Mouse (Mus musculus): ENCODE results near the gene Ick. TPM values are rescaled to one million over a fixed set of nuclear protein-coding genes. Genes with fewer than 3 reads are reported as not detected.
A peak's percentile ranks its signal among the peaks of the same experiment; 100 is the strongest.
"Not testable (repeated sequence)": the region's sequence is repeated elsewhere in the genome, so short reads cannot be mapped to it uniquely, and the experiment has no call there.

Gene Ick
- 34.6 and 38.9 TPM in 2 replicates for polyA plus RNA-seq (2014; fragmentation: Nextera tagmentation; extraction: Ambion mirVana)

DNA sequence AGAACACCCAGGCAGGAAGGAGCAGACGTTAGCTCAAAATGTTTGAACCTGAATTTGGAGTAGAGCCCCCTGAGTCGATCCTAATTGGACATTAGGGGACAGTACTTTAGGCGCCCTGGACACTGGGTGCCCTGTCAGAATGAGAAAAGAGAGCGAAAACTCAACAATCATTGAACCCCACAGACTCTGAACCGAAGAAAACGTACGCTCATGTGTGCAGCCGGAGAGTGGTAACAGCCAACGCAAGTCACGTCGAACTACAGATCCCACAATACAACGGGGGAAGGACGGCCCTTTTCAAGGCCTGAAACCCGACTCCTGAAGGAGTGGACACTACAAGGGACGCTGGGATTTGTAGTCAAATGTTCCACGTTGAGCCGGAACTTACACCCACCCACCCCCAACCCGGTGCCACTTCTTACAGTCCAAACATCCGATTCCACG lies at the start of gene Ick, which contains the start of gene Fbxo9:
TSS of gene Ick (plus strand) at position 397 of the 444 bp plus-strand sequence.
TSS of gene Fbxo9 (minus strand) at position 270 of the 444 bp plus-strand sequence.
- ATAC-seq (ENCODE audit: low FRiP score): peak; percentile 94
- Histone ChIP-seq H3K36me3 (replicated peaks; ENCODE audit: control insufficient read depth, insufficient read depth) (no peaks in the 10 kb centered on the region), H3K27ac (peak within 1 kb of the TSS; percentile 89), H3K9ac (peak within 1 kb of the TSS; percentile 82), H3K27me3 (ENCODE audit: control insufficient read depth, insufficient read depth, low read length) (no peaks in the 10 kb centered on the region), H3K9me3 (ENCODE audit: control insufficient read depth, low read length) (no peaks in the 10 kb centered on the region), H3K4me2 (replicated peaks) (peak within 1 kb of the TSS; percentile 72), H3K4me1 (replicated peaks; ENCODE audit: control insufficient read depth, insufficient read depth, low read length) (peaks cover 6% of the 10 kb centered on the region), H3K4me3 (replicated peaks; ENCODE audit: low read length) (peak within 1 kb of the TSS; percentile 71)
- WGBS: under 1% methylated on average over 20 of the region's 20 CpGs
- DNase-seq (ENCODE audit: low spot score): peak; percentile 93

DNA sequence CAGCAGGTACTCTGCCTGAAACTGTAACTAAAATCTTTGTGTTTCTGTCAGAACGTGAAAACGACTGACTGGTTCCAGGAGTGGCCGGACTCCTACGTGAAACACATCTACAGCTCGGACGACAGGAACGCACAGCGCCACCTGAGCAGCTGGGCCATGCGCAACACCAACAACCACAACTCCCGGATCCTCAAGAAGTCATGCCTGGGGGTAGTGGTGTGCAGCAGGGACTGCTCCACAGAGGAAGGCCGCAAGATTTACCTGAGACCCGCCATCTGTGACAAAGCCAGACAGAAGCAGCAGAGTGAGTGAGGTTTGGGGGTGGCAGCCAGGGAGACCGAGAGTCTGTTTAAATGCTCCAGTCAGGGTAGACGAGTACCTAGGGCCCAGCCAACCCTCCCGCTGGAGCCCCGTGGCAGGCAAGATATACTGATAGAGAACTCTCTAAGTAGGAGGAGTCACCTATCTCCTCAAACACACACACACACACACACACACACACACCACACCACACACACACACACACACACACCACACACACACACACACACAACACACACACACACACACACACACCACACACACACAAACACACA lies 49.4 kb upstream of the Ick start:
- Histone ChIP-seq H3K4me1 (replicated peaks; ENCODE audit: control insufficient read depth, insufficient read depth, low read length) (no peaks in the 10 kb centered on the region), H3K36me3 (replicated peaks; ENCODE audit: control insufficient read depth, insufficient read depth) (no peaks in the 10 kb centered on the region), H3K4me3 (replicated peaks; ENCODE audit: low read length) (no peak overlapping the region), H3K9me3 (ENCODE audit: control insufficient read depth, low read length) (no peaks in the 10 kb centered on the region), H3K27ac (no peak overlapping the region), H3K4me2 (replicated peaks) (no peak overlapping the region), H3K27me3 (ENCODE audit: control insufficient read depth, insufficient read depth, low read length) (no peaks in the 10 kb centered on the region), H3K9ac (no peak overlapping the region)
- ATAC-seq (ENCODE audit: low FRiP score) (no peak), DNase-seq (ENCODE audit: low spot score) (no peak)
- WGBS: 88% methylated on average over 16 of the region's 16 CpGs

DNA sequence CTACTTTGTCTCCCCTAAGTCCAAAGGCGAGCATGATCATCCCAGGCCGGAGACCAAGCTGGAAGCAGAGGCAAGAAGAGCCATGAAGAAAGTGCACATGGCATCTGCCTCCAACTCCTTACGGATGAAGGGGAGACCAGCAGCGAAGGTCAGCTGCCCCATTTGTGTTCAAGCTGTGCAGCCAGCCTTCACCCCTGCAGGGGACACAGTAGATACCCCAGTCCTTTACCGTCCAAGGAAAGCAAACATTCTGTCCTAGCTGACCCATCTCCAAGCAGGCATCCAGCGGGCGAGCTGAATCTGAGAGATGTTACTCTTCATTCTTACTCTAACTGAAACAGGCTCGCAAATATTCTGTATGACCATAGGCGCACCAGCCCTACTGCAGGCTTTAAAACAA lies 46.6 kb upstream of the Ick start:
- Histone ChIP-seq H3K4me1 (replicated peaks; ENCODE audit: control insufficient read depth, insufficient read depth, low read length) (no peaks in the 10 kb centered on the region), H3K4me3 (replicated peaks; ENCODE audit: low read length) (no peak overlapping the region), H3K4me2 (replicated peaks) (no peak overlapping the region), H3K27ac (no peak overlapping the region), H3K36me3 (replicated peaks; ENCODE audit: control insufficient read depth, insufficient read depth) (no peaks in the 10 kb centered on the region), H3K27me3 (ENCODE audit: control insufficient read depth, insufficient read depth, low read length) (no peaks in the 10 kb centered on the region), H3K9ac (no peak overlapping the region), H3K9me3 (ENCODE audit: control insufficient read depth, low read length) (no peaks in the 10 kb centered on the region)
- ATAC-seq (ENCODE audit: low FRiP score) (no peak), DNase-seq (ENCODE audit: low spot score) (no peak)
- WGBS: 82% methylated on average over 9 of the region's 9 CpGs

DNA sequence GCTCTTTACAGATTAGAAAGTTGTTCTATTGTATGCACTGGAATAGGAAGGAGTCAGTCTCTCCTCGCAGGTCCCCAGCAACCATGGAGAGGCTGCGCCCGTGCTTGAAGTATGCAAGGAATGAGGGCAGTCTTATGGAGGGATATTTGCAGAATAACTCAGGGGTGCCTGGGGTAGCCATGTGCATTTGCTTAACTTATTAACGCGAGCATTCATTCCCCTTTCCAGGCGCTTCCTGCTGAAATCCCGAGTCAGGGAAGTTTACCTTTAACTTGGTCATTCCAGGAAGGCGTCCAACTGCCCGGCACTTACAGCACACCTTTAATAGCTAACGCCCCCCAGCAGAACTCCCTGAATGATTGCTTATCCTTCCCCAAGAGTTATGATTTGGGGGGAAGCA lies 44.9 kb upstream of the Ick start:
- no peak overlapping the region for H3K4me3 ChIP-seq (replicated peaks; ENCODE audit: low read length)
- H3K4me1 ChIP-seq (replicated peaks; ENCODE audit: control insufficient read depth, insufficient read depth, low read length): no peaks in the 10 kb centered on the region
- H3K4me2 ChIP-seq (replicated peaks): no peak overlapping the region
- no peak for DNase-seq (ENCODE audit: low spot score)
- H3K9me3 ChIP-seq (ENCODE audit: control insufficient read depth, low read length): no peaks in the 10 kb centered on the region
- no peak overlapping the region for H3K27ac ChIP-seq
- no peaks in the 10 kb centered on the region for H3K36me3 ChIP-seq (replicated peaks; ENCODE audit: control insufficient read depth, insufficient read depth)
- no peak for ATAC-seq (ENCODE audit: low FRiP score)
- no peaks in the 10 kb centered on the region for H3K27me3 ChIP-seq (ENCODE audit: control insufficient read depth, insufficient read depth, low read length)
- WGBS: 78% methylated on average over 10 of the region's 10 CpGs
- no peak overlapping the region for H3K9ac ChIP-seq

DNA sequence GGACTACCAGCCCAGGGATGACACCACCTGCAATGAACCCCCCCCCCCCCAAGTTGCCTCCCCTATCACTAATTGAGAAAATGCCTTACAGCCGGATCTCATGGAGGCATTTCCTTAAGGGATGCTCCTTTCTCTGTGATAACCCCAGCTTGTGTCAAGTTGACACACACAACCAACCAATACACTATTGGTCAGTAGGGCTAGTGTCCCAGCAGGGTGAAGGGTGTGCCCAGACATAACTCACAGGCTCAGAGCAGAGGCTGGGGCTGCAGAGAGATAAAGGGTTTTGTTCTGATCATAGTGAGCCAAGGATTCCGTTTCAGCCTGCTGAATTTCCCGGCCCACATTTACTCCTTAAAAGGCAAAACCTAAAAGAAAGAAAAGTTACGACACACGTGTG lies 38.5 kb upstream of the Ick start:
- no peak overlapping the region for H3K4me2 ChIP-seq (replicated peaks)
- DNase-seq (ENCODE audit: low spot score) (no peak), ATAC-seq (ENCODE audit: low FRiP score) (no peak)
- no peaks in the 10 kb centered on the region for H3K9me3 ChIP-seq (ENCODE audit: control insufficient read depth, low read length)
- no peaks in the 10 kb centered on the region for H3K4me1 ChIP-seq (replicated peaks; ENCODE audit: control insufficient read depth, insufficient read depth, low read length)
- H3K27ac ChIP-seq: no peak overlapping the region
- H3K9ac ChIP-seq: no peak overlapping the region
- H3K4me3 ChIP-seq (replicated peaks; ENCODE audit: low read length): no peak overlapping the region
- H3K27me3 ChIP-seq (ENCODE audit: control insufficient read depth, insufficient read depth, low read length): no peaks in the 10 kb centered on the region
- 89% methylated on average over 5 of the region's 5 CpGs for whole genome bisulfite sequencing
- no peaks in the 10 kb centered on the region for H3K36me3 ChIP-seq (replicated peaks; ENCODE audit: control insufficient read depth, insufficient read depth)

DNA sequence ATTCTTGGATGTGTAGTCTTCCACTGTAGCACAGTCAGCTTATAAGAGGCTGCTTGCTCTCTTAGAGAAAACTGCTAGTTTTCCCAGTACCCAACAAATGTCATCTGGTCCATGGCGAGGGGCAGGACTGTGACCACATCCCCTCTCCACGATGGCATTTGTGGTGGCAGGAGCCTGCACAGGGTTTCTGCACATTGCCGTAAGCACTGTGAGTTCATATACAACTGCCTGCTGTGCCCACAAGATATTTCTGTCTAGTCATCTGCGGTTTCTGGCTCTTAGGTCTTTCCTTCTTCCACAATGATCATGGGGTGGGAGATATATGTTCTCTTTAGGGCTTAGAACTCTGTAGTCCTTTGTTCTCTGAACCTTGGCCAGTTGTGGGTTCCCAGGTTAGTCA lies 37.4 kb upstream of the Ick start:
- ATAC-seq (ENCODE audit: low FRiP score) (no peak), DNase-seq (ENCODE audit: low spot score) (no peak)
- Histone ChIP-seq H3K27ac (no peak overlapping the region), H3K4me1 (replicated peaks; ENCODE audit: control insufficient read depth, insufficient read depth, low read length) (no peaks in the 10 kb centered on the region), H3K9ac (no peak overlapping the region), H3K4me3 (replicated peaks; ENCODE audit: low read length) (no peak overlapping the region), H3K4me2 (replicated peaks) (no peak overlapping the region), H3K36me3 (replicated peaks; ENCODE audit: control insufficient read depth, insufficient read depth) (no peaks in the 10 kb centered on the region), H3K27me3 (ENCODE audit: control insufficient read depth, insufficient read depth, low read length) (no peaks in the 10 kb centered on the region), H3K9me3 (ENCODE audit: control insufficient read depth, low read length) (no peaks in the 10 kb centered on the region)
- WGBS: 92% methylated on average over 4 of the region's 4 CpGs

DNA sequence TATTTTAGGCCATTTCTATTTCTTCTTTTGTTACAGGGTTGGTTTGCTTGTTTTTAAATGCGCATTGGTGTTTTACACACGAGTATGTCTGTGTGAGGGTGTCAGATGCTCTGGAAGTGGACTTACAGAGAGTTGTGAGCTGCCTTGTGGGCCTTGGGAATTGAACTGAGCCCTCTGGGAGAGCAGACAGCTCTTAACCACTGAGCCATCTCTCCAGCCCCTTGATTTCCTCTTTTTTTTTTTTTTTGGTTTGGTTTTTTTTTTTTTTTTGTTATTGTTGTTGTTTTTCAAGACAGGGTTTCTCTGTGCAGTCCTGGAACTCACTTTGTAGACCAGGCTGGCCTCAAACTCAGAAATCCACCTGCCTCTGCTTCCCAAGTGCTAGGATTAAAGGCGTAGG lies 35.7 kb upstream of the Ick start:
- DNase-seq (ENCODE audit: low spot score); H3K36me3 ChIP-seq (replicated peaks; ENCODE audit: control insufficient read depth, insufficient read depth); H3K9ac ChIP-seq; H3K4me3 ChIP-seq (replicated peaks; ENCODE audit: low read length); H3K4me2 ChIP-seq (replicated peaks); H3K4me1 ChIP-seq (replicated peaks; ENCODE audit: control insufficient read depth, insufficient read depth, low read length); ATAC-seq (ENCODE audit: low FRiP score); H3K27ac ChIP-seq; H3K9me3 ChIP-seq (ENCODE audit: control insufficient read depth, low read length); H3K27me3 ChIP-seq (ENCODE audit: control insufficient read depth, insufficient read depth, low read length): not testable (repeated sequence)
- 94% methylated on average over 3 of the region's 3 CpGs for whole genome bisulfite sequencing

DNA sequence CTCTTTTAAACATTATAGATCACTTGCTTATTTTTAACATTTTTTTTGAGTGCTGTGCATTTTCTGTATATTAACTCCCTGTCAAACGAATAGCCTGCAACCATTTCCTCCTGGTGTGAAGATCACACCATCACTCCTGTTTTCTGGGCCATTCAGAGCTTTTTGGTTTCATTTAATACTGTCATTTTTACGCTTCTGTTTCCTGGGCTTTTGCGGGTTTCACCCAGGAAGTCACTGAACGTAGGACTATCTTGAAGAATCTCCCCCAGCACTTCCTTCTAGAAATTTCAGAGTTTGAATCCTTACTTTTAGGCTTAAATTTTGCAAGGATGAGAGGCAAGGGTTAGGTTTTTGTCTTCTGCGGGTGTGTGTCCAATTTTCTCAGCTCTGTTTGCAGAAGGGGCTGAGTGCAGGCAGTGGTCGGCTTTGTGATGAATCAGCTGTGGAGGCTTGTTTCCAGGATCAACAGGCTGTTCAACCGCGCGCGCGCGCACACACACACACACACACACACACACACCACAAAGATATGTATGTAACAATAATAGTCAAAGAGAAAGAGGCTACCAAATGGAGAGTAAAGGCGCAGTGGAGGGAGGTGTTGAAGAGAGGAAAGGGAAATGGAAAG lies 35.2 kb upstream of the Ick start:
- 91% methylated on average over 13 of the region's 13 CpGs for WGBS
- no peaks in the 10 kb centered on the region for H3K36me3 ChIP-seq (replicated peaks; ENCODE audit: control insufficient read depth, insufficient read depth)
- ATAC-seq (ENCODE audit: low FRiP score) (no peak), DNase-seq (ENCODE audit: low spot score) (no peak)
- no peak overlapping the region for H3K9ac ChIP-seq
- no peak overlapping the region for H3K27ac ChIP-seq
- H3K4me3 ChIP-seq (replicated peaks; ENCODE audit: low read length): no peak overlapping the region
- no peak overlapping the region for H3K4me2 ChIP-seq (replicated peaks)
- no peaks in the 10 kb centered on the region for H3K27me3 ChIP-seq (ENCODE audit: control insufficient read depth, insufficient read depth, low read length)
- no peaks in the 10 kb centered on the region for H3K4me1 ChIP-seq (replicated peaks; ENCODE audit: control insufficient read depth, insufficient read depth, low read length)
- no peaks in the 10 kb centered on the region for H3K9me3 ChIP-seq (ENCODE audit: control insufficient read depth, low read length)

DNA sequence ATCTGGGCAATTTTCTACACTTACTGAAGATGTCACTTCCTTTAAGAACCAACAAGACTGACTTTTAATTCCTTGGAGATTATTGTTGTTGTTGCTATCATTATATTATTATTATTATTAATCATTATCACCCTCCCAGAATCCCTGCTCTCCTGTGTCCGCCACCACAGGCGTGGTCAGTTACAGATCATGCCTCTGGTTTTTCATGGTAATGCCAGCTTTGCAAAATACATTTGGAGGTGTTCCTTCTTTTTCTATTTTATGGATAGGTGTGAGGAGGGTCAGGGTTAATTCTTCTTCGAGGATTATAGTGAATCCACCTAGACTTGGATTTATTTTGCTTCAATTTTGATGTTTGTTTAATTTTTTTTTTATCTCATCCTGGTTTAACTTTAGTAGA lies 33.7 kb upstream of the Ick start:
- WGBS: 93% methylated on average over 3 of the region's 3 CpGs
- ATAC-seq (ENCODE audit: low FRiP score): no peak

More for the DNA sequence above, 33.7 kb upstream of the Ick start:
- Histone ChIP-seq H3K9me3 (ENCODE audit: control insufficient read depth, low read length) (no peaks in the 10 kb centered on the region), H3K36me3 (replicated peaks; ENCODE audit: control insufficient read depth, insufficient read depth) (no peaks in the 10 kb centered on the region), H3K9ac (no peak overlapping the region), H3K4me3 (replicated peaks; ENCODE audit: low read length) (no peak overlapping the region), H3K4me1 (replicated peaks; ENCODE audit: control insufficient read depth, insufficient read depth, low read length) (no peaks in the 10 kb centered on the region), H3K27ac (no peak overlapping the region), H3K27me3 (ENCODE audit: control insufficient read depth, insufficient read depth, low read length) (no peaks in the 10 kb centered on the region), H3K4me2 (replicated peaks) (no peak overlapping the region)
- DNase-seq (ENCODE audit: low spot score): no peak
